Mouse (Mus musculus): ENCODE measurements around the gene Lgi4.
A peak's percentile ranks its signal among the peaks of the same experiment; 100 is the strongest.

Lgi4 gene

GRCm38 (mm10) chr7:31059108-31059507 is at the start of gene Lgi4:
TSS of gene Lgi4 (plus strand) at chr7:31059342.
- DNase-seq = peak; percentile 72 to 90

- DNase-seq = no peak
Observed at GRCm38 (mm10) chr7:31012971-31013370, 46.2 kb upstream of the Lgi4 start.

DNA sequence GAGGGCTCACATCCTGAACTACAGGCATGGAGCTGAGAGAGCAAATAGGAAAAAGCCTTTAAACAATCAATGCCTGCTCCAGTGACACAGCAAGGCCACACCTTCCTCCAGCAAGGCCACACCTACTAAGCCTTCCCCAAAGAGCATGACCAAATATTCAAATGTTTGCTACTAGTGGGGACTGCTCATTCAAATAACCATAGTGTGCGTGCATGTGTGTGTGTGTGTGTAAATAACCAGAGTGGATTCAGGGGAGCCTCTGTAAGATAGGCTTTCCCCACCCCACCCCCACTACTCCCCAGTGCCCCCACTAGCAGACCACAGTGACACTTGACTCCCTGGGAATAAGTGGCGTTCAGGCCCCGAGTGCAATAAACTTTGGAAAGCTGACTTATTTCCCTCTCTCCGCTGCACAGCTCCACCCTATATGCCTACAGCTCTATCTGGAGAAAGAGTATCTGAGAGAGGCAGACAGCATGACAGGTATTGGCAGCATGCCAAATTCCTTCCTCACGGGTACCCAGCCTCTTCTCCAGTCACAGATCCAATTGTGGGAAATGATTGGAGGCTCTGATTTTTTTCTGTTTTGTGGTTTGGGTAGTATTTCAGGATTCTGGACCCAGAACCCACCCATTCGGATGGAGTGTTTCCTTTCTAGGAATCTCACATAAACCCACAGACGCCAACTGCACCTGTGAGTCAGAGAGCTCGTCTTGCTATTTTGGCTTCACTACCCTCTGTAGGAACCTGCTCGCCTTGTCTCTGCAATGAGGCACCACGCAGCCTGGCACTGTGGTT is 41.8 kb upstream of the Lgi4 start:
- DNase-seq = peak; percentile 35 to 51

- no peak for DNase-seq
Observed at GRCm38 (mm10) chr7:31028609-31029008, 30.5 kb upstream of the Lgi4 start.

- DNase-seq = peak in 1 of 2 experiments; percentile 25
Observed at GRCm38 (mm10) chr7:31030717-31031116, 28.4 kb upstream of the Lgi4 start.

- DNase-seq = no peak
Observed at GRCm38 (mm10) chr7:31031731-31032130, 27.4 kb upstream of the Lgi4 start.

DNA sequence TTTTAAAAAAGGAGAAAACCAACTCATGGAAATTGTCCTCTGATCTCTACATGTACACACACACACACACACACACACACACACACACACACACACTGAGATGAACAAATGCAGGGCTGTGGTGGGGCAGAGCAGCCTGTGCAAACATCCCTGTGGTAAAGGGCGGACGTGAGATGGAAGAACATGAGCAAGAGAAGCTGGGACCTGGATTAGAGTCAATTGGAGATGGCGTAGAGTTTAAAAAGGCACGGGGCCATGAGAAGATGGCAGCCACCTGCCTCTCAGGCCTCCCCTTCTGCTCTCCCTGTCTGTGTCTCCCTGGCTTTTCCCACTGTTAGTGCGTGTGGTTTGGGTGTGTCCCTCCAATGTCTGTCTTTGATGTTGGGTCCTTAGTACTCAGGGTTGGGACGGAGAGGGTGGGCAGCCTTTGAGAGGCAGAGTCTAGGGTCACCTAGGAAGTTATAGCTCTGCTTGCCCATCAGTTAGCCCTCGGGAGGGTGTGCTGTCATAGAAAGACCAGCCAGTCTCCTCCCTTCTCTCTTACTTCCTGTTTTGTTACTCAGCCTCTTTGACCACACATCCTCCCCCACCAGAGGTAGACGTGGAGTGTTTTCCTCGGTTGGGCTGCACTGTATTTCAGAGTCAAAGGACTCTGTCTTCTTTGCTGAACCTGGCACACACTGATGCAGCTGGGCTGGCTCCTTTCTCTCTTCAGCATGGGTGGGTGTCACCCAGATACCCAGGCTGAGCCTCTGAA is 25.6 kb upstream of the Lgi4 start:
- no peak for DNase-seq

DNA sequence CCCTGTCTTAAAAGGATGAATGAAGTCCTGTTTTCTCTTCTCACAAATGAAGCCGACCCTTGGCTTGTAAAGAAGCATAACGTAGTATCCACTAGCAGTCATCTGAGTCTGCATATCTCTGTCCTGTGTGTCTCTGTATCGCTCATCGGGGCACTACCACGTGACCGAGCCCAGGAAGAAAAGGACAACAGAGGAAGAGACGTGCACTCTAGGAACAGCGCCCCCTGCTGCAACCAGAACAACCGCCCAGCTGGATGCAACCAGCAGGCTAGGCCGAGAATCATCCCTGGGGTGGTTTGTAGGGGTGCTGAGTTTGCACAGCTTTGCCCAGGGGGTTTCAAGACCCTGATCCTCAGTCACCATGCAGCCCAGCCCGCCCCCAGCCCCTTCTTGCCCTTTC is 24.4 kb upstream of the Lgi4 start:
- peak in 1 of 2 experiments; percentile 34 for DNase-seq

- DNase-seq = no peak
Observed at GRCm38 (mm10) chr7:31035291-31035690, 23.9 kb upstream of the Lgi4 start.

DNA sequence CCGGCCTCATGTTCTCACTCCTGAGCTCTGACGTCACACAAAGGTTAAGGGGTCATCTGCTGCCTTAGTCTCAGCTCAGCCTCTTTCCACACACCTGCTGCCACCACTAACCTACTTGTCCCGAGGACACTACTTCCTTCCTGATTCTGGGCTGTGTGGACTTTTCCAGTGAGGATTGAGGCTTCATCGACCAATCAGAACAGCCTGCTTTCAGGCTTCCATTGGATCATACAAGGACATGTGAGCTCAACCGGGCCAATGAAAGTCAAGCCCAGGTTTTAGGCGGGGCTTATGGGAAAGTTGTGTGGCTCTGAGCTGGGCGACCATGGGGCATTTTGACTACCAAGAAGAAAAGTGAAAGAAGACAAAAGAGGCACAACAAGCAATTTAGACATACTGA is 22.2 kb upstream of the Lgi4 start:
- DNase-seq = no peak

GRCm38 (mm10) chr7:31037675-31038074 is 21.5 kb upstream of the Lgi4 start:
- DNase-seq = no peak

DNA sequence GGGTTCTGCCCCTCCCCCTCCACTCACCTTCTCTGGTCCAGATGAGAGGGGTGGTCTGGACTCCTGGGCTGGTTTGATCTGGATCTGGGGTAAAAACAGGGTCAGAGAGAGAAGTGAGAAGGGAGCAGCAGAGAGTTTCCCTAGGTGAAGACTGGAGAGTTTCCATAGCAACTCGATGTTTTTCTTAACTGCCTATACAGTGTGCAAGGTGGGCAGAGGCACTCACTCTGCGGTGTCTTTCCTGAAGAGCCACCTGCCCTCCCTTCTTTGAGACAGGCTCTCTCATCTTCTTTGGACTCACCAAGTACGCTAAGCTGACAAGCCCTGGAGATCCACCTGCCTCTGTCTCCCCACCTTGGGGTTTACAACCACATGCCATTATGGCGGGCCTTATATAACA is 20.1 kb upstream of the Lgi4 start:
- DNase-seq = no peak

- DNase-seq = no peak
Observed at GRCm38 (mm10) chr7:31040281-31041022, 18.7 kb upstream of the Lgi4 start.

GRCm38 (mm10) chr7:31041023-31041407 is 18.1 kb upstream of the Lgi4 start:
- no peak for DNase-seq

- peak; percentile 60 to 70 for DNase-seq
Observed at GRCm38 (mm10) chr7:31041662-31042315, 17.4 kb upstream of the Lgi4 start.

- DNase-seq = no peak
Observed at GRCm38 (mm10) chr7:31042431-31042910, 16.7 kb upstream of the Lgi4 start, which contains the start of gene Fxyd5. TSS of gene Fxyd5 (minus strand) at chr7:31042481.

DNA sequence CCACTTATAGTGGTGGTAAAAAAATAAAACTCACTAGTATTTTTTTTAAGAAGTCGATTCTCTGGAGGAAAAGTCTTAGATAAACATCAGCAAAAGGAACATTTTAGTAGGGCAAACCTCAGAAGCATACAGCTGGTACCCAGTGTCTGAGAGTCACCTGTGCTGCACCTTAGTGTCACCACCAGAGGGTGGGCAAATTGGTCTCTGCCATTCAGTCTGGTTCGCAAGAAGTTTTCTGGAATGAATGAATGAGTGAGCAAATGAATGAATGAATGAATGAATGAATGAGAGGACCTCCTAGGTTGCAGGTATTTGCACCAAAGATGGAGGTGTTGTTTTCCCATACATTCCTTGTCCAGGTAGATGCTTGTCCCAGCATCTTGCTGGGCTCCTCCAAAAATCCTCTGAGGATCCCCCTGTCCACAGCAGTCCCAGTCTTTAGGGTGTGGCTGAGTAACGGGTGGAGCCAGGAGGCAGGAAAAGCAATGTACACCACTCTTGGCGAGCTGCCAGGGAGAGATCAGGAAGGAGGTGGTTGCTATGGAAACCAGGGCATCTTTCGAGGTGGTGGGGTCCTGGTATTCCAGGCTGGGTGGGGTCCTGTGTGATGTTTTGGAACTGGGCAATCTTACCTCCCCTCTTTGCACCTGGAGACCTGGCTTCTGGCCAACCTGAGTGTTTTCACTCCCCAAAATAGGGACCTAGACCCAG is 9.9 kb upstream of the Lgi4 start:
- DNase-seq = peak in 1 of 2 experiments; percentile 19

DNA sequence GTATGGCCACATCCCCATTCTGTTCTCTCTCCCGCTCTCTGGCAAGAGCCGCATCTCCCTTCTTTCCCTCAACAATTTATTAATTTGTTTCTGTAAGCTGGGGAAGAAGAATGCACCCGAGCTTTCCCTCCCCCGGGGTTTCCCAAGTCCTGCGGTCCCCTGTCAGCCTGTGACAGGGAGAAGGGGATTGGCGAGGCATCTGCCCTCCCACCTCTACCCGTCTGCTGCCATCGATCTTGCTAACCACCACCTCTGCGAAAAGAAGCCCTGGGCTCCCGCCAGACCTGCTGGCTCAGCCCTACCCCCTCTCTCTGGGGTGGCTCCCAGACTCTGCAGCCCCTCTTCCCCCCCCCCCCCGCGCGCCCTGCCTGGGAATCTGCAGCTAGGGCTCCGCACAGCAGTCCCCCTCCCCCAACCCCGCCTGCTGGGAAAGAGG is 9.3 kb upstream of the Lgi4 start:
- DNase-seq = no peak

- DNase-seq = no peak
Observed at GRCm38 (mm10) chr7:31050487-31050886, 8.7 kb upstream of the Lgi4 start.

GRCm38 (mm10) chr7:31050921-31051320 is 8.2 kb upstream of the Lgi4 start:
- no peak for DNase-seq

GRCm38 (mm10) chr7:31051321-31052021 is 7.7 kb upstream of the Lgi4 start, which contains the start of gene Fxyd7:
TSS of gene Fxyd7 (minus strand) at chr7:31051467.
- no peak for DNase-seq
